Mouse (Mus musculus) layer of hippocampus, postnatal 14 days (tissue): Measurements from ENCODE around the gene Plekhb2. TPM values are rescaled to one million over a fixed set of nuclear protein-coding genes. Genes with fewer than 3 reads are reported as not detected.
A peak's percentile ranks its signal among the peaks of the same experiment; 100 is the strongest.

Source experiments
- DNase-seq, 2 experiments: peaks; one replicate each; pipeline ENCODE4 v3.0.0; 2021 to 2022; ENCODE audit warnings: low spot score in 2 of 2, mixed read lengths in 1 of 2
- total RNA-seq, 2 experiments: library from RNA; stranded (reverse); gene quantifications; 2 replicates each; pipeline ENCODE4 v1.2.3; 2021

Gene Plekhb2
- total RNA-seq, 2 experiments from 2014 or later, result 171 to 180 TPM

- no peak for DNase-seq
These were observed 18.8 kb upstream of the Plekhb2 start for GRCm38 (mm10) chr1:34830934-34831333.

GRCm38 (mm10) chr1:34831381-34831780 lies 18.4 kb upstream of the Plekhb2 start:
- DNase-seq, result no peak

- DNase-seq, result no peak
These were observed 14.9 kb upstream of the Plekhb2 start for GRCm38 (mm10) chr1:34834904-34835303.

- DNase-seq, result no peak
These were observed 11.7 kb upstream of the Plekhb2 start for GRCm38 (mm10) chr1:34837951-34838689.

GRCm38 (mm10) chr1:34839241-34839640 lies 10.5 kb upstream of the Plekhb2 start:
- DNase-seq, result no peak

GRCm38 (mm10) chr1:34841709-34842388 lies 7.9 kb upstream of the Plekhb2 start:
- DNase-seq, result peak in 1 of 2 experiments; percentile 51

- DNase-seq, result peak; percentile 42 to 48
These were observed 7.4 kb upstream of the Plekhb2 start for GRCm38 (mm10) chr1:34842389-34842861.

GRCm38 (mm10) chr1:34842887-34843618 lies 6.7 kb upstream of the Plekhb2 start, which contains the start of gene Fam168b:
Gene Fam168b (minus strand): TSS chr1:34843065.
- DNase-seq, result peak; percentile 85 to 89

- no peak for DNase-seq
These were observed 2.7 kb upstream of the Plekhb2 start for GRCm38 (mm10) chr1:34847070-34847469.

GRCm38 (mm10) chr1:34850343-34851136 lies 764 bp downstream of the Plekhb2 start:
- DNase-seq, result no peak

- DNase-seq, result no peak
These were observed 1.8 kb downstream of the Plekhb2 start for GRCm38 (mm10) chr1:34851562-34851961.

GRCm38 (mm10) chr1:34852116-34852878 lies 2.5 kb downstream of the Plekhb2 start:
- DNase-seq, result no peak

- no peak for DNase-seq
These were observed 4.0 kb downstream of the Plekhb2 start for GRCm38 (mm10) chr1:34853786-34854185.

GRCm38 (mm10) chr1:34855056-34855739 lies 5.4 kb downstream of the Plekhb2 start:
- DNase-seq, result no peak

- DNase-seq, result no peak
These were observed 8.9 kb downstream of the Plekhb2 start for GRCm38 (mm10) chr1:34858671-34859070.

GRCm38 (mm10) chr1:34859761-34860160 lies 10.0 kb downstream of the Plekhb2 start:
- DNase-seq, result no peak

GRCm38 (mm10) chr1:34860205-34860604 lies 10.4 kb downstream of the Plekhb2 start:
- no peak for DNase-seq

GRCm38 (mm10) chr1:34862877-34863276 lies 13.1 kb downstream of the Plekhb2 start:
- DNase-seq, result no peak

GRCm38 (mm10) chr1:34863323-34863722 lies 13.5 kb downstream of the Plekhb2 start:
- peak in 1 of 2 experiments; percentile 51 for DNase-seq
